Mouse (Mus musculus) layer of hippocampus, postnatal 25 days (tissue): ENCODE results near the gene Ugt1a8. TPM values are rescaled to one million over a fixed set of nuclear protein-coding genes. Genes with fewer than 3 reads are reported as not detected.

Experiments used
- DNase-seq, 2 experiments: peaks; one replicate each; pipeline ENCODE4 v3.0.0; 2022; ENCODE audit warnings: mixed read lengths in 2 of 2, low spot score in 1 of 2; ENCODE audit errors: extremely low spot score in 1 of 2
- total RNA-seq, 2 experiments: library from RNA; stranded (reverse); gene quantifications; 2 replicates each; pipeline ENCODE4 v1.2.3; 2021

Gene Ugt1a8
- total RNA-seq, 2 experiments from 2014 or later, result not detected

- DNase-seq, result no peak
Observed at GRCm38 (mm10) chr1:88255989-88256754, 168.6 kb downstream of the Ugt1a8 start.

DNA sequence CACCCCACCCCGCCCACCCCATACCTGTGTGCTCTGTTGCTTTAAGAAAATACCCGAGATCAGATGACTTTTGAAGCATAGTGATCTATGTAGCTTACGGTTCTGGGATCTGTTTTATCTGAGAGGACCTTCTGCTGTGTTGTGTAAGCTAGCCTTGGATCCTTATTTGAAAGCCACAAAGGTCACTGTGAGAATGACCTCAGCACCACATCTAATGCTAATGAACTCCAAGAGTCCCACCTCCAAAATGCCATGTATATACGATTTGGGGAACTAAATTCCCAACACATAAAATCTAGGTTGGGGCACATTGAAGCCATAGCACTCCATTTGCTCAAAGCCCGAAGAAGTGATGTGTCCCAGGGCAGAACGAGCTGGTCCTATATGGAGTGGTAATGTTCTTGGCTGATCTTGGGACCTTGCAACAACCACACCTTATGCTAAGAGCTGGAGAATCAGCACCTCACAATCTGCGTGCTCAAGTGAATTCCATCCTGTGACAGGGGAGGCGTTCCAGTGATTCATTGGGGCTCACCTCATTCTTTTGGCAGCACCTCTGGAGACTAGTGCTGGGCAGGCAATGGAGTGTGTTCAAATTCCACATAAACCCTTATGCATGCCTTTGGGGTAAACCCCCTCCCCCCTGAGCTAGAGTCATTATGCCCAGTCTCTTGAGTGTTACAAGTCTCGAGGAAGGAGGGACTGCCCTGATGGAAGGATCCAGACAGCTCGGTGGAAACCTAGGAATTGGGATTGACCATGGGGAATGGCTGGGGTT is 169.5 kb downstream of the Ugt1a8 start:
- DNase-seq, result no peak

GRCm38 (mm10) chr1:88257681-88258080 is 170.1 kb downstream of the Ugt1a8 start:
- no peak for DNase-seq

GRCm38 (mm10) chr1:88258361-88258760 is 170.7 kb downstream of the Ugt1a8 start:
- DNase-seq, result no peak

DNA sequence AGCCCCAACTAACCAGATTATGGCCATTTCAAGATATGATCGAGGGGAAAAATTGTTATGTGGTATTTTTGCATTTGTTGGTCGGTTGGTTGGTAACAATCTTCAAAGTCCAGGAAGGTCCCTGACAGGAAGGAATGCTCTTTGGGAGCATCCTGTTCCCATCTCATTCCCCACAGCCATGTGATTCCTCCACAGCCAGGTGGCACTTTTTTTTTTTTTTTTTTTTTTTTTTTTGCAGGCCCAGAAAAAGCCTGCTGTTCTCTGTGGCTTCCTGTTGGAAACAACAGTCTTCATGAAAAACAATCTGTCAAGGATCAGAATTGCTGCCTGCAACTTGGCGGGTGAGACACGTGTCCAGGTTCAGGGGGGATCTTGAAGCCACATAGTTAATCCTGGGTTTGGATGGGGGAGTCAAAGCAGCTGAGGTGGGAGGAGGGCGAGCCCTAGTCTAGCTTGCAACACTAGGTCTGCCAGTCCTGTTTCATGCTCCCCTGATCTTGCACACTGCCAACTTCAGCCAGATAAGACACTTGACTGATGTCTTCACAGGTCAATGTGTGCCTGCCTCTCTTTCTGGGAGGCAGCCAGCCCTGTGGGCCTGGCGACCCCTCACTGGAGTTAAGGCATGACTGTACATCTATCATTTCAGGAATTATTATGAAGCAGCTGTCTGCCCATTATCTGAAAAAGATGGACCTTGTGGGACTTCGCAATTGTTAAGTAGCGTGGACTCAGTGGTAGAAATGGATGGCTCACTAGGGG is 171.4 kb downstream of the Ugt1a8 start:
- DNase-seq, result peak in 1 of 2 experiments; percentile 58

GRCm38 (mm10) chr1:88259643-88260024 is 172.0 kb downstream of the Ugt1a8 start:
- no peak for DNase-seq

GRCm38 (mm10) chr1:88260114-88260513 is 172.5 kb downstream of the Ugt1a8 start:
- no peak for DNase-seq

- no peak for DNase-seq
Observed at GRCm38 (mm10) chr1:88260604-88261377, 173.2 kb downstream of the Ugt1a8 start.

- no peak for DNase-seq
Observed at GRCm38 (mm10) chr1:88261706-88262105, 174.1 kb downstream of the Ugt1a8 start.

- peak in 1 of 2 experiments; percentile 57 for DNase-seq
Observed at GRCm38 (mm10) chr1:88262255-88262654, 174.6 kb downstream of the Ugt1a8 start.

- no peak for DNase-seq
Observed at GRCm38 (mm10) chr1:88262961-88263360, 175.3 kb downstream of the Ugt1a8 start.

DNA sequence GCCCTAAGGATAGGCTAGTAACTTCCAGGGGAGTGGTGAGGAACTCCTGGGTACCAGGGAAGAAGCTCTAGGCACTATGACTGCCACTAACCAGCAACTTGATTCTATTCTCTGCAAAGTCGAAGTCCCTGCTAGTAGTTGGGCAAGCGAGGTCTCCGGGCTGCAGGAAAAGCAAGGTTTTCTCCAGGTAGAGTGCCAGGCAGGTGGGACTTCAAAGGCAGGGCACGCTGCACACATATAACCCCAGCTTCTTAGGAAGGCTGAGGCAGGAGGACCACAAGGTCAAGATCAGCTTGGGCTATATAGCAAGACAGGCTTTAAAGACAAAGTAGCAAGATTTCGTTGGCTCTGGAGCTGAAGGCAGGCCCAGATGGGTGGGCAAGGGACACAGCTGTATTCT is 176.2 kb downstream of the Ugt1a8 start:
- DNase-seq, result no peak

- no peak for DNase-seq
Observed at GRCm38 (mm10) chr1:88264237-88264868, 176.7 kb downstream of the Ugt1a8 start.

DNA sequence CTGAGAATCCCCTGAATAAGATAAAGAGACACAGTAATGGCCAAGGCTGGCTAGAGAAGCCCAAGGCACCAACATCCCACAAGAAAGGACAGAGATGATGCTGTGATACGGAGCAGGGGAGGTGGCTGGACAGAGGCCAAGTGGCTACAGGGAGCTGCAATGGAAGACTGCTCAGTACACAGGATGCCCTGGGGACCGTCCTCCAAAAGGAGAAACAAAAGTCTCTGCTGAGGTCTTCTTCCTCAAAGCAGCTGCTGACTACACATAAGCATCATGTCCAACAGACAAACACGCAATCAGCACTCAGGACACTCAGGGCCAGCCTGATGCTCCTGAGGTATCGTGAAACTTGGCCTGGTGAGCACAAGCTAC is 177.2 kb downstream of the Ugt1a8 start:
- DNase-seq, result no peak

DNA sequence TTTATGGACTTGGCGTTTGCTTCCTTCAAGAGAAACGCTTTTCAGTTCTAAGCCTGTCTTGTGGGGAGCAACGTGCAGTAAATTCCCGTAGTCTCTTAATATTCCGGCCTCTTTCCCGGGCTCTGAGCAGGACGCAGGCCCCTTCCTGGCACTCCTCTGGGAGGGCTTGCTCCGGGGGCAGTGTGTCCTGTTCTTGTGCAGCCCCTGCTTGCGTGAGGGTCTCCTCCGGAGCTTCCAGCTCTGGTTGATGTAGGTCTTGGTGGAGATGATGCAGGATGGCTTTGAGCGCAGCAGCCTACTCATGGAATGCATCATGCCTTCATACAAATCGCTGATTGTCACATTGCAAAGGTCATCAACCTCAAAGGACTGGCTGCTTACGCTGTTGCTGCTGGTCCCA is 178.5 kb downstream of the Ugt1a8 start:
- no peak for DNase-seq

- DNase-seq, result no peak
Observed at GRCm38 (mm10) chr1:88267489-88267888, 179.9 kb downstream of the Ugt1a8 start.

DNA sequence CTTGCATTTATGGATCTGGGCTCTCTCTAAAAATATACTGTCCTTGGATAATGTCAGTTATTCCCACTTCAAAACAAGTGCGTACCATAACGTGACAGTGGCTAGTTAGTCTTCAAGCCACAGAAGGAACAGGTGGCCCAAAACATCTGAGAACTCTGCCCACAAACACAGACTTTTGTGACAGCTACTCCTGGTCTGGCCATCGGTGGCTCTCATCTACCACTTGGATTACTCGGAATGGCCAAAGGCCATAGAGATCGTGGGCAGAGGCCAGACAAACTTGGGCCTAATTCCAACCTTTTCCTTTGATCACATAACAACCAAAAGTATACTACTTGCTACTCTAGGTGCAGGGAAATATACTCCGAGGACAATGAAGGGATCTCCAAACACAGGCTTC is 180.5 kb downstream of the Ugt1a8 start:
- no peak for DNase-seq
